Mouse (Mus musculus) heart, postnatal 0 days (tissue): ENCODE measurements around the gene Trappc6a. TPM values are rescaled to one million over a fixed set of nuclear protein-coding genes. Genes with fewer than 3 reads are reported as not detected.
A peak's percentile ranks its signal among the peaks of the same experiment; 100 is the strongest.

ENCODE experiments used
- ATAC-seq: fragments of 200-750 bp; cut with Nextera tagmentation; 2 replicates; pipeline ENCODE4 v1.8.0; 2017; ENCODE audit warnings: low read depth, moderate number of reproducible peaks, moderate library complexity; ENCODE audit not compliant: insufficient read depth
- DNase-seq: peaks from one replicate; pipeline ENCODE4 v3.0.0-alpha.2; 2016; ENCODE audit warnings: low spot score
- H3K27ac ChIP-seq: fragments of 300-500 bp; sonication (generic); 2 replicates; pipeline ENCODE4 v1.5.1; 2014; ENCODE audit warnings: low read depth, mild to moderate bottlenecking
- H3K27me3 ChIP-seq: fragments of 300-500 bp; sonication (generic); 2 replicates; pipeline ENCODE4 v1.6.1; 2014; ENCODE audit warnings: low read length, mixed read lengths; ENCODE audit not compliant: control insufficient read depth, insufficient read depth
- H3K36me3 ChIP-seq: fragments of 300-500 bp; sonication (generic); replicated peaks from 2 replicates; pipeline ENCODE4 v1.6.1; 2014; ENCODE audit warnings: low read length, mixed read lengths; ENCODE audit not compliant: control insufficient read depth, insufficient read depth
- H3K4me1 ChIP-seq: fragments of 300-500 bp; sonication (generic); 2 replicates; pipeline ENCODE4 v1.6.1; 2014; ENCODE audit warnings: antibody characterized with exemption; ENCODE audit not compliant: control insufficient read depth, insufficient read depth
- H3K4me2 ChIP-seq: fragments of 300-500 bp; sonication (generic); 2 replicates; pipeline ENCODE4 v1.6.1; 2014; ENCODE audit warnings: low read depth, mild to moderate bottlenecking, low read length, moderate library complexity
- H3K4me3 ChIP-seq: fragments of 300-500 bp; sonication (generic); 2 replicates; pipeline ENCODE4 v1.5.1; 2014; ENCODE audit warnings: low read depth, low read length
- H3K9ac ChIP-seq: fragments of 300-500 bp; sonication (generic); replicated peaks from 2 replicates; pipeline ENCODE4 v1.6.1; 2014; ENCODE audit warnings: low read depth, low read length, mixed read lengths
- H3K9me3 ChIP-seq: fragments of 300-500 bp; sonication (generic); replicated peaks from 2 replicates; pipeline ENCODE4 v1.6.1; 2016; ENCODE audit warnings: low read length; ENCODE audit not compliant: control insufficient read depth
- CTCF ChIP-seq: IDR thresholded peaks from 2 replicates; pipeline ENCODE4 v1.5.1; 2016; ENCODE audit warnings: antibody characterized with exemption, control low read depth, low read depth
- EP300 ChIP-seq: IDR thresholded peaks from 2 replicates; pipeline ENCODE4 v1.6.1; 2016; ENCODE audit warnings: antibody characterized with exemption, low read depth
- WGBS: fragments of 180-500 bp; shearing (Covaris S2); extraction: QIAGEN DNeasy Blood & Tissue Kit; methylation state at CpG from one replicate; pipeline ENCODE4 v1.1.7; 2014; 5-methylcytosine and 5-hydroxymethylcytosine counted together
- polyA plus RNA-seq: library from polyadenylated mRNA; unstranded; fragments of >200 nt; fragmentation: Nextera tagmentation; extraction: Ambion mirVana; gene quantifications from 2 replicates; pipeline ENCODE4 v1.2.1, GENCODE M21; 2015
- total RNA-seq: library from RNA; depleted of rRNA; stranded (reverse); fragments of >200 nt; gene quantifications from 2 replicates; pipeline ENCODE4 v1.2.3, GENCODE M21; 2014; ENCODE audit warnings: low replicate concordance

The Trappc6a gene
- total and polyA plus RNA-seq, 2 experiments from 2014 or later = 65.1 to 79.5 TPM

GRCm38 (mm10) chr7:19525105-19525481 is 16.9 kb downstream of the Trappc6a start:
- DNase-seq (no peak), ATAC-seq (no peak)
- TF ChIP-seq CTCF = no peak
- no peak for TF ChIP-seq EP300
- H3K4me2 ChIP-seq = no peak overlapping the region
- H3K4me1 ChIP-seq = peaks cover 15% of the 10 kb centered on the region
- peaks cover 10% of the 10 kb centered on the region; the same call in 1 of the 2 replicates for H3K36me3 ChIP-seq
- H3K4me3 ChIP-seq = no peak overlapping the region
- H3K27ac ChIP-seq = no peak overlapping the region
- H3K9me3 ChIP-seq = no peaks in the 10 kb centered on the region
- H3K27me3 ChIP-seq = peaks cover 56% of the 10 kb centered on the region
- H3K9ac ChIP-seq = no peak overlapping the region
- WGBS = 85% methylated on average over 2 of the region's 2 CpGs

- Histone ChIP-seq H3K9me3 (no peaks in the 10 kb centered on the region), H3K27me3 (no peaks in the 10 kb centered on the region), H3K4me3 (no peak overlapping the region), H3K4me2 (no peak overlapping the region), H3K4me1 (no peaks in the 10 kb centered on the region), H3K9ac (no peak overlapping the region), H3K36me3 (peaks cover 55% of the 10 kb centered on the region), H3K27ac (no peak overlapping the region)
- ATAC-seq = no peak
- WGBS = 77% methylated on average over 10 of the region's 10 CpGs
- TF ChIP-seq EP300 (no peak), CTCF (no peak)
- no peak for DNase-seq
Observed at GRCm38 (mm10) chr7:19531077-19531476, 22.9 kb downstream of the Trappc6a start.

- H3K4me2 ChIP-seq = no peak overlapping the region
- H3K36me3 ChIP-seq = peaks cover 55% of the 10 kb centered on the region
- no peak for DNase-seq
- H3K27ac ChIP-seq = no peak overlapping the region
- no peak overlapping the region for H3K4me3 ChIP-seq
- ATAC-seq = no peak
- H3K27me3 ChIP-seq = no peaks in the 10 kb centered on the region
- no peak overlapping the region for H3K9ac ChIP-seq
- H3K4me1 ChIP-seq = no peaks in the 10 kb centered on the region
- TF ChIP-seq EP300 (no peak), CTCF (no peak)
- 77% methylated on average over 14 of the region's 14 CpGs for WGBS
- no peaks in the 10 kb centered on the region for H3K9me3 ChIP-seq
Observed at GRCm38 (mm10) chr7:19532240-19532639, 24.0 kb downstream of the Trappc6a start.

- Histone ChIP-seq H3K36me3 (peaks cover 49% of the 10 kb centered on the region), H3K9ac (no peak overlapping the region), H3K27me3 (no peaks in the 10 kb centered on the region), H3K4me3 (no peak overlapping the region), H3K9me3 (no peaks in the 10 kb centered on the region), H3K27ac (no peak overlapping the region), H3K4me2 (no peak overlapping the region), H3K4me1 (no peaks in the 10 kb centered on the region)
- ATAC-seq = no peak
- WGBS = 98% methylated on average over 10 of the region's 10 CpGs
- TF ChIP-seq EP300 = no peak
- no peak for TF ChIP-seq CTCF
- no peak for DNase-seq
Observed at GRCm38 (mm10) chr7:19534676-19535075, 26.5 kb downstream of the Trappc6a start.

- Histone ChIP-seq H3K9me3 (no peaks in the 10 kb centered on the region), H3K4me2 (no peak overlapping the region), H3K27ac (no peak overlapping the region), H3K4me3 (no peak overlapping the region), H3K4me1 (peaks cover 37% of the 10 kb centered on the region), H3K36me3 (no peaks in the 10 kb centered on the region), H3K27me3 (no peaks in the 10 kb centered on the region), H3K9ac (no peak overlapping the region)
- TF ChIP-seq CTCF (no peak), EP300 (no peak)
- DNase-seq (no peak), ATAC-seq (no peak)
- 62% methylated on average over 2 of the region's 2 CpGs for WGBS
Observed at GRCm38 (mm10) chr7:19540771-19541566, 32.8 kb downstream of the Trappc6a start.

- Histone ChIP-seq H3K4me1 (peaks cover 37% of the 10 kb centered on the region), H3K9ac (no peak overlapping the region)
- no peak; the same call in 1 of the 2 replicates for ATAC-seq
Observed at GRCm38 (mm10) chr7:19541681-19542154, 33.5 kb downstream of the Trappc6a start.

More at GRCm38 (mm10) chr7:19541681-19542154, 33.5 kb downstream of the Trappc6a start:
- H3K27ac ChIP-seq = peak overlapping the region; percentile 59; the same call in 1 of the 2 replicates
- WGBS = 68% methylated on average over 7 of the region's 7 CpGs
- no peaks in the 10 kb centered on the region for H3K36me3 ChIP-seq
- no peaks in the 10 kb centered on the region for H3K27me3 ChIP-seq
- no peak for TF ChIP-seq EP300
- TF ChIP-seq CTCF = no peak
- no peak for DNase-seq
- H3K4me3 ChIP-seq = no peak overlapping the region
- no peak overlapping the region for H3K4me2 ChIP-seq
- no peaks in the 10 kb centered on the region for H3K9me3 ChIP-seq
